Mouse (Mus musculus) ES-Bruce4 (cell line): ENCODE measurements around the gene Notum.
A peak's percentile ranks its signal among the peaks of the same experiment; 100 is the strongest.

ENCODE experiments used
- CTCF ChIP-seq: IDR thresholded peaks from one replicate; pipeline ENCODE4 v1.8.1; 2011; ENCODE audit warnings: low read depth, low read length
- POLR2A ChIP-seq: IDR thresholded peaks from one replicate; pipeline ENCODE4 v1.8.1; 2011; ENCODE audit warnings: low read length; ENCODE audit not compliant: insufficient read depth

DNA sequence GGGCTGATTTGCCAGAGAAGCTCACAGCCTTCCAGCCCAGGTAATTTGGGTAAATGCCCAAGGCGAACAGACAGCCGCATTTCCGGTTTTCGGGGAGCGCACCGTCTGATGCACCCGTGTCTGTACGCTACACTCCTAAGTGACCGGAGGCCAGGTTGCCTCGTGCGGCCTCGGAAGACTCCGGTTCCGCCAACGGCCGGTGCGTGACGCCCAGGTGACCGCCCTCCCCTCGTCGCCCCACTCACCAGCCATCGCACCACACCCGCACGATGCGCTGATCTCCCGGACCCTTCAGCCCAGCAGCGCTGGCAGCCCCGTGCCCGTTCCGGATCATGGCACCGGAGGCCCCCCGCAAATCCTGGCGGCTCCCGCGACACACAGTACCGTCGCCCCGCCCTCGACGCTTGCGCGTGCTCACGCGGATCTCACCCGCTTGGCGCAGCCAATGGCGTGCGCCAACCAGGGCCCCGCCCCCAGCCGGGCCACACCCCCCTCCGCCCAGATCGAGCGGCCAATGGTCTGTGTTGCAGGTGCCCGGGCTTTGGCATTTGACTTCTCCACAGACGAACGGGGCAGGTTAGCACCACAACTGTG lies 43.4 kb downstream of the Notum start, which contains the start of gene Pcyt2:
- no peak for TF ChIP-seq CTCF
- peak; percentile 58 for TF ChIP-seq POLR2A
